Mouse (Mus musculus): ENCODE measurements around the gene Gm11127. TPM values are rescaled to one million over a fixed set of nuclear protein-coding genes. Genes with fewer than 3 reads are reported as not detected.
"Not testable (repeated sequence)": the region's sequence is repeated elsewhere in the genome, so short reads cannot be mapped to it uniquely, and the experiment has no call there.

Gm11127 gene
- total RNA-seq (2015; ENCODE audit: low replicate concordance) (not detected in 2 replicates), total RNA-seq (2017; ENCODE audit: low replicate concordance) (not detected in 2 replicates)

DNA sequence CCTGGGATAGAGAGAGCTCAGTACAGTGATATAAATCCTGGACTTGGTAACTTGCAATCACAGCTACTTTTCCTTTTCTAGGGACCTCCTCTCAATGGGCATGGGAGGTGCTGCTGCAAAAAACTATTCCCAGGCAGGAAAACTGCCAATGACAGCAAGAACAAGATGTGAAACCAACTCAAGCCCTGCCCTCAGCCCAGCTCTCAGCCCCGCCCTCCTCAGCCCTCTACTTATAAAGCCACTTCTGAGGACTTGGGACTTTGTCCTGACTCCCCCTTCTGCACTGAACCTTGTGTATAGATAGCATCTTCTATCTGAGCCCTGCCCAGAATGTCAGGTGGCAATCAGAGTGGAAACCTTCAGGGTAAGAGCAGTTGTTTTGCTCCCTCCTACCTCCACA, at the start of gene Gm11127:
TSS of gene Gm11127 (minus strand) at position 10 of the 400 bp plus-strand sequence.
- not testable (repeated sequence) for ATAC-seq (replicated peaks; ENCODE audit: low FRiP score, poor library complexity, severe bottlenecking)

DNA sequence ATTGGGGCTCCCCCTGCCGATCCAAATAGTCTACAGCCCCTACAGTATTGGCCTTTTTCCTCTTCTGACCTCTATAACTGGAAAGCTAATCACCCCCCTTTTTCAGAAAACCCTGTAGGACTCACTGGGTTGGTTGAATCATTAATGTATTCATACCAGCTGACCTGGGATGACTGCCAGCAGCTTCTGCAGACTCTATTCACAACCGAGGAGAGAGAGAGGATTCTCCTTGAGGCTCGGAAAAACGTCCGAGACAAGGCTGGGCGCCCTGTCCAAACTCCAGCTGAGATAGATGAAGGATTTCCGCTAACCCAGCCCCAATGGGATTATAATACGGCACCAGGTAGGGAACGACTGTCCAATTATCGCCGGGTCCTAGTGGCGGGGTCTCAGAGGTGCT, 43.9 kb upstream of the Gm11127 start:
- not testable (repeated sequence) for ATAC-seq (replicated peaks; ENCODE audit: low FRiP score, poor library complexity, severe bottlenecking)

DNA sequence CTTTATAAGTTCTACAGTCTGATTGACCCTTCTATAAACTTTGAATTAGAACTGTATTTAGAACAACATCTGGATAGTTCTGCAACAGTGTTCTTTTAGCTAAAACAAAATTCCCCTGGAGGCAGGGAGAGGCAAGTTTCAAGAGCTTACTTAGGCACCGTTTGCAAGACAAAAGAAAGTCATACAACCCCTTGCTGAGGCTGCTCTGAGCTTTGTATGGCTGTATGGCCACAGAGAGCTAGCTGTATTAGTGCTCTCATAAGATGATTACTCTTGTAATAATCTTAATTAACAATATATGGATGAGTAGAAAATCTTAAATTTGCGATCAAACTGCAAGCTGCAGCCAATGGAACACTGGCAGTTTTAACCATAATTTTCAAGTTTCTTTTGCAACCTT, 41.4 kb upstream of the Gm11127 start:
- not testable (repeated sequence) for ATAC-seq (replicated peaks; ENCODE audit: low FRiP score, poor library complexity, severe bottlenecking)

DNA sequence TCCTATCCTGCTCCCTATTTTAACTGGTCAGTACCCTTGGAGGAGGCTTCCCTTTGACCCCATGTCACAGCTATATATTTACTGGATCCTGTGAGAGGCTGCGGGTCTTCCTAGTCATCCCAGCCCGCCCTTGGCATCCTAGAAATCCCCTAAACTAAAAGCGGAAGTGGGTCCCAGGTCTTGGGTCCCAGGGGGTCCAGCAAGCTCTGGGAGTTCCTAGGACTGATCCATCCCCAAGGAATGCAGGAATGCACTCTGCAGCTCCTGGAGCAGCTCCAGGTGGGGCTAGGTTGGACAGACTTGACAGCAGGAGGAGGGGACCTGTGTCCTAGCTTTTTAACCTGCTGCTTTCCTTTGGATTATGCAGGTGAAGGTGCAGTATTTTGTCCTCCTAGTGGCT, 35.8 kb upstream of the Gm11127 start:
- no peak for ATAC-seq (replicated peaks; ENCODE audit: low FRiP score, poor library complexity, severe bottlenecking)

DNA sequence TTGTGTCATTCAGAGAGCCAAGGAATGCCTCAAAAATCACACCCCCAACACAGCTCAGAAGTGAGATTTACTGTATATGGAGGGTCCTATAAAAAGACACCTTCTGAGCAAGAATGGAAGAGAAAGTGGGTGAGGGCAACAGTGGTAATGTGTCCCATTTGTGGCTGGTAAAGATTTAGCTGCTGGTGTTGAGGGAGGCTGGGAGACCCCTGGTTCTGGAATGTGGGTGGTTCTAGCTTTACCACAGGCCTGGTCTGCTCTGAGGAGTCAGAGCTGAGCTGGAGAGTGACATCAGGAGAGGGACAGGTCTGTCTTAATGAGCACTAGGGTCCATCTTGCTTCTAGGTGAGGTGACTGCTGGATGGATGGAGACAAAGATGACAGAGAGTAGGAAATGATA, 34.3 kb upstream of the Gm11127 start:
- ATAC-seq (replicated peaks; ENCODE audit: low FRiP score, poor library complexity, severe bottlenecking), result not testable (repeated sequence)

DNA sequence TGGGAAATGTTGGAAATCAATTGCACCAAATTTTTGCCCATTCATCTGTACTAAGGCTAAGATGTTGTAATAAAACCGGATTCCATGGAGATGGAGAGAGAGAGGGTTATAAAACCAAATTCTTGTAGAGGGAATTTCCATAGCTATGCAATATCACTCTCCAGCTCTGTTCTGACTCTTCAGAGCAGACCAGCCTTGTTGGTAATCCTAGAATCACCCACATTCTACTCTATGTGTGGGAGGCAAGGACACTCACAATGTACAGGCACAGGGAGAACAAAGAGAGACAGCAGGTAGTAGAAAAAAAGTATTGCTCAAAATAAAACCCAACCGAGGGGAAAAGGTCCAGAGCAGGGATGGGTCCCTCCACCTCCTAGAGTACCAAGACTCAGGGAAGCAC, 33.8 kb upstream of the Gm11127 start:
- ATAC-seq (replicated peaks; ENCODE audit: low FRiP score, poor library complexity, severe bottlenecking), result not testable (repeated sequence)

DNA sequence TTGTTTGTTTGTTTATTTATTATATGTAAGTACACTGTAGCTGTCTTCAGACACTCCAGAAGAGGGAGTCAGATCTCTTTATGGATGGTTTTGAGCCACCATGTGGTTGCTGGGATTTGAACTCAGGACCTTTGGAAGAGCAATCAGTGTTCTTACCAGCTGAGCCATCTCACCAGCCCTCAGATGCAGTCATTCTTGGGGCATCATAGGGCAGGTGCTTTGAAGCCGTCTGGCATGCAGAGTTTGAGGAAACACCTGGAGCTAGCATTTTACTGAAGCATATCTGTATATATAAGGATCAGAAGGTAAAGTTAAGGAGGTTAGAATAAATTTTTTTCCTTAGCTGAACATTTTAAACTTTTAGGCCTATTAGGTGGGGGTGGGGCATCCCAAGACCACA, 27.8 kb upstream of the Gm11127 start:
- ATAC-seq (replicated peaks; ENCODE audit: low FRiP score, poor library complexity, severe bottlenecking), result not testable (repeated sequence)

DNA sequence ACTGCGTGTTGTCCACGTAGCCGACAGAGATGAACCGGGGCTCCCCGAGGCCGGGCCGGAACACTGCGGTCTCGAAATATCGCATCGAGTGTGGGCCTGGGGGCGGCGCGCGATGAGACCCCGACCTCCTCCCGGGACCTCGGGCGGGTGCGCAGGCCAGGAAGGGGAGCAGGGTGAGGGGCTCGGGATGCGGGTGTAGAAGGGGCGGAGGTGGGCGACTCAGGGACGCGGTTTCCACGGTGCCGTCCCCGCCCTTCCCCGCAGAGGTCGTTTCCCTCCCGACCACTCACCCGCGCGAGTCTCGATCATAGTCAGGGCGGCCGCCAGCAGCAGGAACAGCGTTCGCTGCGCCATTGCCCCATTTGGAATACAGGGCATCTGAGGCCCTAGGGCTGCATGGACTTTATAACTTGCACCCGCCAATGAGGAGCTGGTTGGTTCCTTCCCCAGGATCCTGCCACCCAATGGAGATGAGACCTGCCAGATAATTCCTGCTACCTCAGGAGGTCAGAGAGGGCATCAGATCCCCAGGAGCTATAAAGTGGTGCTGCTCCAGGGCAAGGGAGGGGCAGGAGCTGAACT, 25.8 kb upstream of the Gm11127 start:
- ATAC-seq (replicated peaks; ENCODE audit: low FRiP score, poor library complexity, severe bottlenecking), result no peak

DNA sequence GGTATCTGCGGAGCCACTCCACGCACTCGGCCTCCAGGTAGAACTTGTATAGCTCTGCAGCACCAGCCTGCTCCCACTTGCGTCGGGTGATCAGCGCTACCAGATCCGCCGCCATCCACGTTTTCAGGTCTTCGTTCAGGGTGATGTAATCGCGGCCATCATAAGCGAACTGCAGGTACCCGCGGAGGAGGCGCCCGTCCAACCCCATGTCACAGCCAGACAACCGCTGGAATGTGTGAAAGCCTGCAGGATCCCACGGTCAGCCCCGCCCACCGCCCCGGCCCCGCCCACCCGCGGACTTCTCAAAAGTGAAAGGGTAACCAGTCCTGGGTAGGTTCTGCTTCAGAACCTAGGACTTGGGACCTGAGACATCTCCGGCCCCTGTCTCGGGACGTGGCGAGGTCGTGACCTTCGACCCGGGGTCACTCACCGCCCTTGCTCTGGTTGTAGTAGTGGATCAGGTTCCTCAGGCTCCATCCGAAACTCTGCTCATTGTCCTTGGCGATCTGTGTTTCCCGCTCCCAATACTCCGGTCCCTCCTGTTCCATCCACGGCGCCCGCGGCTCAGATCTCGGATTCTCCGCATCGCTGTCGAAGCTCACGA, 25.2 kb upstream of the Gm11127 start:
- ATAC-seq (replicated peaks; ENCODE audit: low FRiP score, poor library complexity, severe bottlenecking), result no peak

DNA sequence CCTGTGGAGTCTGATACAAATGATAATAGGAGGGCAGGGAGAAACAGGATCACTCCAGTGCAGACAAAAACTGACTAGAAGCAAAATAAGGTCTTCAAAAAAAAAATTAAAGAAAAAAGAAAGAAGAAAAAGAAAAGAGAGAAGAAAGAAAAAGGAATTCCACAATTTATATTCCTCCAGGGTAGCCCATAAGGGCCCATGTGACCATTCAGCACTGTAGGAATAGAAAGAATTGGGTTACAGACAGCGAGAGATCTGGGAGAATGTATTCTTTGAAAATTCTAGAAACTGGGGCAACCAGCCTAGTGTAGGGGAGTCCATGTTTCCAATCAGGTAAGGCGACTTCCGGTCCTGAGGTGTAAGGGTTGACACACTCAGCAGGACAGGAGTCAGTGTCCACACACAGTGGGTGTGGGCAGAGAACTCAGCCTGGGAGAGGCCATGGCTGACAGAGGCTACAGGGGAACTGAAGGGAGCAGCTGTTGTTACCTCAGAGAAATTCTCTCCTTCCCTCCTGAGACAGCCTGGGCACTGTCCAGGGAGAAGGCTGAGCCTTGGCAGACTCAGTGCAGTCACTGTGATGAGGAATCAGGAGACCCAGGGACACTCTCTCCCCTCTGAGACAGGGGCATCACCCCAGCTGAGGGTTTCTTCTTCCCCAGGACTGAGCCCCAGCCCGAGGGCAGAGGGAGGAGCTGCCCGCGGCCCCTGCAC, 24.5 kb upstream of the Gm11127 start:
- ATAC-seq (replicated peaks; ENCODE audit: low FRiP score, poor library complexity, severe bottlenecking), result not testable (repeated sequence)

DNA sequence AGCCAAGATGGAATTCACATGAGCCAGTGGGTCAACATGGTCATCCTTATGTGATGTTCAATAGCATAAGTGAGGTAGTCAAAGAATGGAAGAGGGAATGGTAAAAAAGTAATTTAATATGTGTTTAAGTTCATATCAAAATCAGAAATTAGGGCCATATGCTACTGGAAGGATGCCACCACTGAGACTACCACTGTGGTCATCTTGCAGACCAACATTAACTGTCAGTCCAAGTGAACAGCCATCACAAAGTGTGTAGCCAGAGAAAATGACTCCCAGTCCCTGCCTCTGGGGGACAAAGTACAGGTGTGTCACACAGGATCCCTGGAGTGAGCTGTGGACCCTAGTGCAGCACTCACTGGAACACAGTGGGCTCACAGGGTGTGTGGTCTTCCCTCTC, 23.7 kb upstream of the Gm11127 start:
- not testable (repeated sequence) for ATAC-seq (replicated peaks; ENCODE audit: low FRiP score, poor library complexity, severe bottlenecking)

DNA sequence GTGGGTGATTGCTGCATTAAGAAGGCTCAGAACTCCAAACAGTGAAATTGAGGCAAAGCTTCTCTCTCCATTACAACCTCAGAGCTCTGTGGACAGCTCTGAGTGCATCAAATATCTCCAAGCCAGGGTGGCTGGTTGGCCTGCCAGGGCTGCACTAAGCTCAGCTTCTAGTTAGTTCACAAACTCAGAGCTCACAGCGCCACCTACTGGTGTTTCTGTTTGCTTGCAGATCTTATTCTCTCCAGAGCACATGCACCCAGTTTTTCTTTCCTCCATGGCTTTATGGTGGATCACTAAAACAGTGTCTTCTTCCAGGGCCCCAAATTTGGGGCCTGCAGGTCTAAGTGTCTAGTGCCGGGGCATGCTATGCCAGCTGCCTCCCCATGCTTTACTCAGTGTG, 2.7 kb upstream of the Gm11127 start:
- peak; percentile 76 for ATAC-seq (replicated peaks; ENCODE audit: low FRiP score, poor library complexity, severe bottlenecking)

DNA sequence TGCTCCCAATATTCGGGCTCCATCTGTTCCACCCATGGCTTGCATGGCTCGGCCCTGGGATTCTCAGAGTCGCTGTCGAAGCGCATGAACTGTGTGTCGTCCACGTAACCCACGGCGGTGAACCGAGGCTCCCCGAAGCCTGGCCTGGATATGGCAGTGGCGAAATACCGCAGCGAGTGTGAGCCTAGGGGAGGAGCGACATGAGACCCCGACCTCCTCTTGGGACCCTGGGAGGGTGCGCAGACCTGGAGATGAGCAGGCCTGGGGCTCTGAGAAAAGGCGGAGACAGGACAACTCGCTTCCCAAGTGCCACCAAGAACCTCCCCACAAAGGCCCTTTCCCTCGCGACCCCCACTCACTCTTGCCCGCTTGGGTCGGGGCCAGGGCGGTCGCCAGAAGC, 244 bp downstream of the Gm11127 start:
- ATAC-seq (replicated peaks; ENCODE audit: low FRiP score, poor library complexity, severe bottlenecking), result not testable (repeated sequence)

DNA sequence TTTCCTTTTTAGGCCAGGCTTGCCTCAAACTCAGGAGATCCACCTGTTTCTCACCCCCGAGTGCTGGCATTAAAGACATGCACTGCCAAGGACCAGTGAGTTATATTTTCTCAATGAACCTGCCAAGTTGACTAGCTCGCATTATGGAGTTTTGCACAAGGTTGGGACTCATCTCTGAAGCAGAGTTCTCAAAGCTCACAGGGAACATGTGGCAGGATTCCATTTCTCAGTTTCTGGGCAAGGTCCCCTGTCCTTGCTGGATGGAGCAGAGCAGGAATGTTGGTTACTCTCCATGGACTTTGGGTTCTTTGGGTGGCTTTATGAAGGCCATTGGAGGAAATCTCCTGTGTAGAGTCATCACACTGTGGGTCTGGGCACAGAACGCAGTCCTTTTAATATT, 14.9 kb downstream of the Gm11127 start:
- no peak for ATAC-seq (replicated peaks; ENCODE audit: low FRiP score, poor library complexity, severe bottlenecking)

DNA sequence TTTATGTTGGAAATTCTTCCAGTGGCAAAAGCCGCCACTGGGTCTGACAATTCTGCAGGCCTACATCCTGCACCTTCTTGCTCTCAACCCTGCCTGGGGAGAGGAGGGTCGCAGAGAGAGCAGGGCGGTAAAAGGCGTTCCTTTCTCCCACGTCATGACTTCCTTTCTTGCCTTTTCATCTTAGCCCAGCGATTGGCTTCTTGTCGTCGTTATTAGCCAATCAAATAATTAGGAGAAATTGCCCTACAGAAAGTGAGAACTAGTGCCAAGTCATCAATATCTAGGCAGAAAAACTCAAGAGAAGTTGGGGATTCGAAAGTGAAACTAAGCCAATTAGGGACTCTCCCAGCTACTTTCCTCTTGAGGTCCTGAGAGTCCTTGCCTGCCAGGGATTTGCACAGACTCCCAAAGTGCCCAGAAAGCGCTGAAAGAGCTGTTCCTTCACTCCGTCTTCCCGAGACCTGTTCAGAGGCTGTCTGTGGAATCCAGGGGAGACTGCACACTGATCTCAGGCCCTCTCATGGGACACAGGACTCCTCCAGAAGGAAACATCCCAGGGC, 15.5 kb downstream of the Gm11127 start, which contains the start of the genes H2-T22 and Gm6034:
TSS of gene H2-T22 (minus strand) at position 138 of the 560 bp plus-strand sequence.
TSS of gene Gm6034 (plus strand) at position 352 of the 560 bp plus-strand sequence.
- peak; percentile 94 for ATAC-seq (replicated peaks; ENCODE audit: low FRiP score, poor library complexity, severe bottlenecking)

DNA sequence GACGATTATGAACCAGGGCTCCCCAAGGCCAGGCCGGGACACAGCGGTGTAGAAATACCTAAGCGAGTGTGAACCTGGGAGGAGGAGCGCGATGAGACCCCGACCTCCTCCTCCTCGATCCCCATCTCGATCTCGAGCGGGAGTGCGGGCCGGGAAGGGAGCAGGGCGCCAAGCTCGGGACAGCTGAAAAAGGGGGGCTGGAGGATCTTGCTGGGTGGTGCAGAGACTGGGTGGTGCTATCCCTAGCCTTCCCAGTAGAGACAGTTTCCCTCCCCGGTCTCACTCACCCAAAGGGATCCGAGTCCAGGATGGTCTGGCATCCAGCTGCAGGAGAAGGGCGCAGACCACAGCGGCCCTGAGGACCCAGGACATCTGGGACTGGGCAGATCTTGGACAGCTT, 16.1 kb downstream of the Gm11127 start:
- ATAC-seq (replicated peaks; ENCODE audit: low FRiP score, poor library complexity, severe bottlenecking), result peak; percentile 37

DNA sequence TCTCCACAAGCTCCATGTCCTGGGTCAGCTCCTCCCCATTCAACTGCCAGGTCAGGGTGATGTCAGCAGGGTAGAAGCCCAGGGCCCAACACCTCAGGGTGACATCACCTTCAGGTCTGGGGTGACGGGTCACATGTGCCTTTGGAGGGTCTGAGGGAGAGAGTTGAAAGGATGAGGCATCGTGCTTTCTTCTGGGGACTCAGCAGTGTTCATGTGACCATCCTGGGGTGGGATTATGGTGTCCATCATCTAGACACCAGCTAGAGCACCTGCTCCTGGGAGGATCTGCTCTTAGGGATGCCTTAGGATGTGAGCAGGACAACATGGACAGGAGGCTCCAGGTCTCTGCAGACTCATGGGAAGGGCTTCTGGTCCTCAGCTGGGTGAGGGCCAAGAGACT, 17.6 kb downstream of the Gm11127 start:
- not testable (repeated sequence) for ATAC-seq (replicated peaks; ENCODE audit: low FRiP score, poor library complexity, severe bottlenecking)

DNA sequence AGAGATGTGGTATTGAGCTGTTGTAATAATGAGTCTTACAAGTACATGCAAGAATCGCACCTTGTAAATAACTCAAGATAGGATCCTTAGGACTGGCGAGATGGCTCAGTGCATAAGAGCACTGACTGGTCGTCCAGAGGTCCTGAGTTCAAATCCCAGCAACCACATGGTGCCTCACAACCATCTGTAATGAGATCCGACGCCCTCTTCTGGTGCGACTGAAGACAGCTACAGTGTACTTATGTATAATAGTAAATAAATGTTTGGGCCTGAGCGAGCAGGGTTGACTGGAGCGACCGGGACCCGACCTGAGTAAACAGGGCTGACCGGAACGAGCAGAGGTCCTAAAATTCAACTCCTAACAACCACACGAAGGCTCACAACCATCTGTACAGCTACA, 22.0 kb downstream of the Gm11127 start:
- ATAC-seq (replicated peaks; ENCODE audit: low FRiP score, poor library complexity, severe bottlenecking), result not testable (repeated sequence)

DNA sequence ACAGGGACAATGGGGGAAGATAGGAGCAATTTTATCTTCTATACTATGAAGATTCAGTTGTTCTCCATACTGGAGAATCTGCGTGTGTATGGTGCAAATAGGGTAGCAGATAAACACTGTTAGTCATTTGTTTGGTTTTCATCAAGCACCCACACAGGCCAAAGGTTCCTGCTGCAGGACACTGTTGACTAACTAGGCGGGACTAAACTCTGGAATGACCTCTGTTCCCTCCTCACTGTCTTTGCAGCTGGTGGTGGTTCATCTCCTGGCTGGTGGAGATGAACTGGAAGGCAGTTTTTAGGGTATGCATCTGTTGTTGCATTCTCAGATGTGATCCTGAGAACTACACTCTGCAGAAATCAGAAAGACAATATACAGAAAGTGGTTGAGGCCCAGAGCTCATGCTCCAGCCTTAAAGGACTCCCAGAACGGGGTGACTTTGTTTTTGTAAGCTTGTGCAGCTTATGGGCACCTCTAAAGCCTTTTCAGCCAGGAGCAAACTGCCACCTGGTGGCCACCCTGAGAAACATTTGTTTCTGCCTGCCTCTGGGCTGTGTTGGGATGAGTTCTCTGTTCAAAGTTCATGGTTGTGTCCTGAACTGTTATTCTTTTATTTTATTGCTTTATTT, 23.0 kb downstream of the Gm11127 start:
- ATAC-seq (replicated peaks; ENCODE audit: low FRiP score, poor library complexity, severe bottlenecking), result peak; percentile 68

DNA sequence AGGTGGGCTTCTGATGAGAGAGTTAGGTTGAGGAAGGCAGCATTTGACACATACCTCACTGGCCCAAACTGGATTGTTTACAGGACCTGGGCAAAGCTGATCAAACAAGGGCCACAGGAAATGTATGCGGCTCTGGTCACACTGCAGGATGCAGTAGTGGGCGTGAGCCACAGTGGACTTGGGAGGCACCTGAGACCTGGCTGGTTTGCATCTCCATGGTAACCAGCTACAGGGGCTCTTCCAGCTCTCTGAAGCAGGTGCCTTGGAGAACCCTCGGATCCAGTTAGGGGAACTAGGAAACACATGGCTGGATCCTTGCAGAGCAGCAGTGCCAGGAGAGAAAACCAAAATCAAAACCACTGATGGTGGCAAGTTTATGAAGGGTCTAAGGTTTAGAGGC, 23.6 kb downstream of the Gm11127 start:
- not testable (repeated sequence) for ATAC-seq (replicated peaks; ENCODE audit: low FRiP score, poor library complexity, severe bottlenecking)
